Mouse (Mus musculus): ENCODE data around the gene Mettl23. TPM values are rescaled to one million over a fixed set of nuclear protein-coding genes. Genes with fewer than 3 reads are reported as not detected.

The Mettl23 gene
- polyA plus RNA-seq, 2 experiments: 17.5 to 37.1 TPM

GRCm38 (mm10) chr11:116814076-116814883, 28.8 kb upstream of the Mettl23 start:
- DNase-seq (ENCODE audit: low read depth in 3 of 3, low spot score in 3 of 3) (no peak), ATAC-seq (ENCODE audit: insufficient read depth) (no peak)
- no peak overlapping the region for H3K4me3 ChIP-seq (ENCODE audit: insufficient read depth in 1 of 2, low read depth in 2 of 2, low read length in 2 of 2)
- no peak overlapping the region for H3K9ac ChIP-seq (replicated peaks)
- H3K27ac ChIP-seq: no peak overlapping the region
- TF ChIP-seq EP300 (IDR thresholded peaks at IDR 0.05; ENCODE audit: low read depth): no peak
- TF ChIP-seq CTCF (IDR thresholded peaks at IDR 0.05; ENCODE audit: low read depth): no peak
- no peaks in the 10 kb centered on the region for H3K36me3 ChIP-seq (replicated peaks; ENCODE audit: control insufficient read depth, insufficient read depth, low read depth)
- WGBS (ENCODE audit: insufficient replicate concordance): 40% methylated on average over 20 of the region's 20 CpGs
- H3K9me3 ChIP-seq (ENCODE audit: control insufficient read depth, low read length): no peaks in the 10 kb centered on the region
- H3K4me1 ChIP-seq (replicated peaks; ENCODE audit: control insufficient read depth in 2 of 2, insufficient read depth in 2 of 2, low read length in 1 of 2): no peaks in the 10 kb centered on the region
- no peak overlapping the region for H3K4me2 ChIP-seq (ENCODE audit: low read depth)
- H3K27me3 ChIP-seq (ENCODE audit: control insufficient read depth, insufficient read depth, low read length): no peaks in the 10 kb centered on the region

GRCm38 (mm10) chr11:116814884-116815415, 28.1 kb upstream of the Mettl23 start:
- DNase-seq (ENCODE audit: low read depth in 3 of 3, low spot score in 3 of 3): no peak
- TF ChIP-seq CTCF (IDR thresholded peaks at IDR 0.05; ENCODE audit: low read depth) (no peak), EP300 (IDR thresholded peaks at IDR 0.05; ENCODE audit: low read depth) (no peak)
- H3K9me3 ChIP-seq (ENCODE audit: control insufficient read depth, low read length): no peaks in the 10 kb centered on the region
- no peak overlapping the region for H3K4me2 ChIP-seq (ENCODE audit: low read depth)
- 46% methylated on average over 7 of the region's 7 CpGs for WGBS (ENCODE audit: insufficient replicate concordance)
- no peak for ATAC-seq (ENCODE audit: insufficient read depth)
- H3K4me3 ChIP-seq (ENCODE audit: insufficient read depth in 1 of 2, low read depth in 2 of 2, low read length in 2 of 2): no peak overlapping the region
- H3K9ac ChIP-seq (replicated peaks): no peak overlapping the region
- no peaks in the 10 kb centered on the region for H3K27me3 ChIP-seq (ENCODE audit: control insufficient read depth, insufficient read depth, low read length)
- H3K4me1 ChIP-seq (replicated peaks; ENCODE audit: control insufficient read depth in 2 of 2, insufficient read depth in 2 of 2, low read length in 1 of 2): no peaks in the 10 kb centered on the region
- H3K27ac ChIP-seq: no peak overlapping the region
- H3K36me3 ChIP-seq (replicated peaks; ENCODE audit: control insufficient read depth, insufficient read depth, low read depth): no peaks in the 10 kb centered on the region

GRCm38 (mm10) chr11:116816769-116817168, 26.3 kb upstream of the Mettl23 start:
- H3K27me3 ChIP-seq (ENCODE audit: control insufficient read depth, insufficient read depth, low read length): no peaks in the 10 kb centered on the region
- H3K4me3 ChIP-seq (ENCODE audit: insufficient read depth in 1 of 2, low read depth in 2 of 2, low read length in 2 of 2): no peak overlapping the region
- no peak overlapping the region for H3K27ac ChIP-seq
- H3K9me3 ChIP-seq (ENCODE audit: control insufficient read depth, low read length): no peaks in the 10 kb centered on the region
- no peak for DNase-seq (ENCODE audit: low read depth in 3 of 3, low spot score in 3 of 3)
- no peak overlapping the region for H3K9ac ChIP-seq (replicated peaks)
- ATAC-seq (ENCODE audit: insufficient read depth): no peak
- TF ChIP-seq EP300 (IDR thresholded peaks at IDR 0.05; ENCODE audit: low read depth): no peak
- TF ChIP-seq CTCF (IDR thresholded peaks at IDR 0.05; ENCODE audit: low read depth): no peak
- no peaks in the 10 kb centered on the region for H3K4me1 ChIP-seq (replicated peaks; ENCODE audit: control insufficient read depth in 2 of 2, insufficient read depth in 2 of 2, low read length in 1 of 2)
- no peak overlapping the region for H3K4me2 ChIP-seq (ENCODE audit: low read depth)
- no peaks in the 10 kb centered on the region for H3K36me3 ChIP-seq (replicated peaks; ENCODE audit: control insufficient read depth, insufficient read depth, low read depth)
- 58% methylated on average over 5 of the region's 5 CpGs for WGBS (ENCODE audit: insufficient replicate concordance)

- Histone ChIP-seq H3K9me3 (ENCODE audit: control insufficient read depth, low read length) (no peaks in the 10 kb centered on the region), H3K4me3 (ENCODE audit: insufficient read depth in 1 of 2, low read depth in 2 of 2, low read length in 2 of 2) (no peak overlapping the region), H3K4me1 (replicated peaks; ENCODE audit: control insufficient read depth in 2 of 2, insufficient read depth in 2 of 2, low read length in 1 of 2) (no peaks in the 10 kb centered on the region), H3K4me2 (ENCODE audit: low read depth) (no peak overlapping the region), H3K36me3 (replicated peaks; ENCODE audit: control insufficient read depth, insufficient read depth, low read depth) (no peaks in the 10 kb centered on the region), H3K27me3 (ENCODE audit: control insufficient read depth, insufficient read depth, low read length) (no peaks in the 10 kb centered on the region), H3K27ac (no peak overlapping the region), H3K9ac (replicated peaks) (no peak overlapping the region)
- ATAC-seq (ENCODE audit: insufficient read depth) (no peak), DNase-seq (ENCODE audit: low read depth in 3 of 3, low spot score in 3 of 3) (no peak)
- 66% methylated on average over 5 of the region's 5 CpGs for WGBS (ENCODE audit: insufficient replicate concordance)
- TF ChIP-seq CTCF (IDR thresholded peaks at IDR 0.05; ENCODE audit: low read depth): no peak
- TF ChIP-seq EP300 (IDR thresholded peaks at IDR 0.05; ENCODE audit: low read depth): no peak
These were observed 25.5 kb upstream of the Mettl23 start for GRCm38 (mm10) chr11:116817567-116817966.

- Histone ChIP-seq H3K27me3 (ENCODE audit: control insufficient read depth, insufficient read depth, low read length) (no peaks in the 10 kb centered on the region), H3K27ac (no peak overlapping the region), H3K9me3 (ENCODE audit: control insufficient read depth, low read length) (no peaks in the 10 kb centered on the region), H3K4me2 (ENCODE audit: low read depth) (no peak overlapping the region), H3K9ac (replicated peaks) (no peak overlapping the region), H3K4me1 (replicated peaks; ENCODE audit: control insufficient read depth in 2 of 2, insufficient read depth in 2 of 2, low read length in 1 of 2) (no peaks in the 10 kb centered on the region), H3K4me3 (ENCODE audit: insufficient read depth in 1 of 2, low read depth in 2 of 2, low read length in 2 of 2) (no peak overlapping the region), H3K36me3 (replicated peaks; ENCODE audit: control insufficient read depth, insufficient read depth, low read depth) (no peaks in the 10 kb centered on the region)
- ATAC-seq (ENCODE audit: insufficient read depth) (no peak), DNase-seq (ENCODE audit: low read depth in 3 of 3, low spot score in 3 of 3) (no peak)
- TF ChIP-seq CTCF (IDR thresholded peaks at IDR 0.05; ENCODE audit: low read depth) (no peak), EP300 (IDR thresholded peaks at IDR 0.05; ENCODE audit: low read depth) (no peak)
- 49% methylated on average over 8 of the region's 8 CpGs for WGBS (ENCODE audit: insufficient replicate concordance)
These were observed 24.4 kb upstream of the Mettl23 start for GRCm38 (mm10) chr11:116818722-116819121.

All from liver, embryonic 14.5 days (tissue).